Mouse (Mus musculus) neural tube, embryonic 13.5 days (tissue): ENCODE measurements around the gene Prkch. TPM values are rescaled to one million over a fixed set of nuclear protein-coding genes. Genes with fewer than 3 reads are reported as not detected.

Source experiments
- ATAC-seq: fragments of 200-750 bp; cut with Nextera tagmentation; 2 replicates; pipeline ENCODE4 v1.8.0; 2017; ENCODE audit warnings: low read depth, mild to moderate bottlenecking, moderate TSS enrichment, moderate library complexity
- H3K27ac ChIP-seq: fragments of 300-500 bp; sonication (generic); replicated peaks from 2 replicates; pipeline ENCODE4 v1.5.1; 2015; ENCODE audit warnings: moderate library complexity, mild to moderate bottlenecking, inconsistent platforms
- H3K27me3 ChIP-seq: fragments of 300-500 bp; sonication (generic); 2 replicates; pipeline ENCODE4 v1.6.1; 2015; ENCODE audit warnings: mild to moderate bottlenecking, inconsistent platforms
- H3K36me3 ChIP-seq: fragments of 300-500 bp; sonication (generic); 2 replicates; pipeline ENCODE4 v1.6.1; 2015; ENCODE audit warnings: mild to moderate bottlenecking, inconsistent platforms
- H3K4me1 ChIP-seq: fragments of 300-500 bp; sonication (generic); replicated peaks from 2 replicates; pipeline ENCODE4 v1.6.1; 2015; ENCODE audit warnings: inconsistent platforms
- H3K4me2 ChIP-seq: fragments of 300-500 bp; sonication (generic); 2 replicates; pipeline ENCODE4 v1.6.1; 2015; ENCODE audit warnings: inconsistent platforms, mild to moderate bottlenecking, moderate library complexity
- H3K4me3 ChIP-seq: fragments of 300-500 bp; sonication (generic); 2 replicates; pipeline ENCODE4 v1.5.1; 2015; ENCODE audit warnings: mild to moderate bottlenecking, inconsistent platforms
- H3K9ac ChIP-seq: fragments of 300-500 bp; sonication (generic); 2 replicates; pipeline ENCODE4 v1.6.1; 2015; ENCODE audit warnings: moderate library complexity, mild to moderate bottlenecking, inconsistent platforms
- H3K9me3 ChIP-seq: fragments of 300-500 bp; sonication (generic); 2 replicates; pipeline ENCODE4 v1.6.1; 2016; ENCODE audit warnings: inconsistent platforms
- WGBS: fragments of 180-500 bp; shearing (Covaris S2); methylation state at CpG from one replicate; pipeline ENCODE4 v1.1.7; 2015; 5-methylcytosine and 5-hydroxymethylcytosine counted together
- polyA plus RNA-seq: library from polyadenylated mRNA; unstranded; fragments of >200 nt; fragmentation: Nextera tagmentation; extraction: Ambion mirVana; gene quantifications from 2 replicates; pipeline ENCODE4 v1.2.1, GENCODE M21; 2015

Gene Prkch
- polyA plus RNA-seq, 1 experiment from 2014 or later, result 9.6 TPM

GRCm38 (mm10) chr12:73727046-73727445 lies 142.4 kb downstream of the Prkch start:
- Histone ChIP-seq H3K27ac (no peak overlapping the region), H3K4me2 (no peak overlapping the region), H3K27me3 (peaks cover 99% of the 10 kb centered on the region), H3K4me3 (no peak overlapping the region), H3K36me3 (no peaks in the 10 kb centered on the region), H3K4me1 (peaks cover 18% of the 10 kb centered on the region), H3K9ac (no peak overlapping the region), H3K9me3 (peaks cover 14% of the 10 kb centered on the region; the same call in 1 of the 2 replicates)
- ATAC-seq, result no peak
- 86% methylated on average over 1 of the region's 1 CpGs for WGBS

- Histone ChIP-seq H3K4me2 (no peak overlapping the region), H3K36me3 (no peaks in the 10 kb centered on the region), H3K27me3 (peaks cover 98% of the 10 kb centered on the region), H3K9me3 (no peaks in the 10 kb centered on the region), H3K4me3 (no peak overlapping the region), H3K27ac (no peak overlapping the region), H3K9ac (no peak overlapping the region), H3K4me1 (peaks cover 25% of the 10 kb centered on the region)
- WGBS, result 5% methylated on average over 4 of the region's 4 CpGs
- ATAC-seq, result no peak
These were observed 146.0 kb downstream of the Prkch start for GRCm38 (mm10) chr12:73730603-73731002.

- no peak for ATAC-seq
- peaks cover 25% of the 10 kb centered on the region for H3K4me1 ChIP-seq
- H3K27ac ChIP-seq, result no peak overlapping the region
- H3K36me3 ChIP-seq, result no peaks in the 10 kb centered on the region
- no peak overlapping the region for H3K4me3 ChIP-seq
- 54% methylated on average over 5 of the region's 5 CpGs for WGBS
- no peak overlapping the region for H3K4me2 ChIP-seq
- peaks cover 98% of the 10 kb centered on the region for H3K27me3 ChIP-seq
- H3K9ac ChIP-seq, result no peak overlapping the region
- no peaks in the 10 kb centered on the region for H3K9me3 ChIP-seq
These were observed 146.5 kb downstream of the Prkch start for GRCm38 (mm10) chr12:73731093-73731492.

- Histone ChIP-seq H3K27ac (no peak overlapping the region; the same call in 1 of the 2 replicates), H3K9me3 (no peaks in the 10 kb centered on the region), H3K4me3 (no peak overlapping the region), H3K4me1 (peaks cover 25% of the 10 kb centered on the region), H3K9ac (no peak overlapping the region), H3K36me3 (no peaks in the 10 kb centered on the region), H3K4me2 (no peak overlapping the region), H3K27me3 (peaks cover 98% of the 10 kb centered on the region)
- WGBS, result 57% methylated on average over 17 of the region's 17 CpGs
- ATAC-seq, result peak; percentile 67; the same call in 1 of the 2 replicates
These were observed 147.4 kb downstream of the Prkch start for GRCm38 (mm10) chr12:73731848-73732540.

GRCm38 (mm10) chr12:73732862-73733261 lies 148.3 kb downstream of the Prkch start:
- Histone ChIP-seq H3K27ac (no peak overlapping the region), H3K27me3 (peaks cover 98% of the 10 kb centered on the region), H3K4me3 (no peak overlapping the region), H3K36me3 (no peaks in the 10 kb centered on the region), H3K9me3 (no peaks in the 10 kb centered on the region), H3K4me2 (no peak overlapping the region), H3K4me1 (peaks cover 25% of the 10 kb centered on the region), H3K9ac (no peak overlapping the region)
- 57% methylated on average over 7 of the region's 7 CpGs for WGBS
- no peak for ATAC-seq

GRCm38 (mm10) chr12:73736931-73737330 lies 152.3 kb downstream of the Prkch start:
- H3K27ac ChIP-seq, result no peak overlapping the region
- H3K27me3 ChIP-seq, result peaks cover 93% of the 10 kb centered on the region
- H3K4me3 ChIP-seq, result no peak overlapping the region
- no peak overlapping the region for H3K4me2 ChIP-seq
- no peak for ATAC-seq
- WGBS, result 87% methylated on average over 3 of the region's 3 CpGs
- no peak overlapping the region for H3K9ac ChIP-seq
- no peaks in the 10 kb centered on the region for H3K36me3 ChIP-seq
- H3K9me3 ChIP-seq, result no peaks in the 10 kb centered on the region
- H3K4me1 ChIP-seq, result peaks cover 8% of the 10 kb centered on the region

- ATAC-seq, result no peak
- Histone ChIP-seq H3K4me3 (no peak overlapping the region), H3K4me1 (no peaks in the 10 kb centered on the region), H3K4me2 (no peak overlapping the region), H3K27me3 (peaks cover 85% of the 10 kb centered on the region), H3K9me3 (no peaks in the 10 kb centered on the region), H3K9ac (no peak overlapping the region), H3K27ac (no peak overlapping the region), H3K36me3 (no peaks in the 10 kb centered on the region)
- 93% methylated on average over 6 of the region's 6 CpGs for WGBS
These were observed 155.1 kb downstream of the Prkch start for GRCm38 (mm10) chr12:73739611-73740219.

- Histone ChIP-seq H3K9ac (no peak overlapping the region), H3K36me3 (no peaks in the 10 kb centered on the region), H3K4me3 (no peak overlapping the region), H3K4me1 (no peaks in the 10 kb centered on the region), H3K4me2 (no peak overlapping the region), H3K9me3 (no peaks in the 10 kb centered on the region), H3K27me3 (peaks cover 74% of the 10 kb centered on the region), H3K27ac (no peak overlapping the region)
- no peak for ATAC-seq
- 66% methylated on average over 3 of the region's 3 CpGs for WGBS
These were observed 158.0 kb downstream of the Prkch start for GRCm38 (mm10) chr12:73742577-73742976.

- ATAC-seq, result no peak
- Histone ChIP-seq H3K27ac (no peak overlapping the region), H3K4me2 (no peak overlapping the region), H3K9me3 (no peaks in the 10 kb centered on the region), H3K4me3 (no peak overlapping the region), H3K27me3 (peaks cover 69% of the 10 kb centered on the region), H3K36me3 (no peaks in the 10 kb centered on the region), H3K4me1 (no peaks in the 10 kb centered on the region), H3K9ac (no peak overlapping the region)
These were observed 158.5 kb downstream of the Prkch start for GRCm38 (mm10) chr12:73743087-73743486.

GRCm38 (mm10) chr12:73746072-73746471 lies 161.5 kb downstream of the Prkch start:
- Histone ChIP-seq H3K9ac (no peak overlapping the region), H3K9me3 (no peaks in the 10 kb centered on the region), H3K27me3 (peaks cover 40% of the 10 kb centered on the region), H3K4me1 (no peaks in the 10 kb centered on the region), H3K27ac (no peak overlapping the region), H3K4me3 (no peak overlapping the region), H3K4me2 (no peak overlapping the region), H3K36me3 (no peaks in the 10 kb centered on the region)
- 94% methylated on average over 6 of the region's 6 CpGs for WGBS
- no peak for ATAC-seq

- WGBS, result 91% methylated on average over 3 of the region's 3 CpGs
- H3K4me3 ChIP-seq, result no peak overlapping the region
- H3K36me3 ChIP-seq, result no peaks in the 10 kb centered on the region
- H3K27ac ChIP-seq, result no peak overlapping the region
- no peak overlapping the region for H3K9ac ChIP-seq
- no peaks in the 10 kb centered on the region for H3K4me1 ChIP-seq
- no peak overlapping the region for H3K4me2 ChIP-seq
- no peak for ATAC-seq
- peaks cover 27% of the 10 kb centered on the region for H3K27me3 ChIP-seq
- no peaks in the 10 kb centered on the region for H3K9me3 ChIP-seq
These were observed 163.8 kb downstream of the Prkch start for GRCm38 (mm10) chr12:73748373-73748772.

- no peak overlapping the region for H3K9ac ChIP-seq
- no peaks in the 10 kb centered on the region for H3K9me3 ChIP-seq
- H3K36me3 ChIP-seq, result no peaks in the 10 kb centered on the region
- H3K4me3 ChIP-seq, result no peak overlapping the region
- no peaks in the 10 kb centered on the region for H3K27me3 ChIP-seq
- no peak for ATAC-seq
- peaks cover 9% of the 10 kb centered on the region for H3K4me1 ChIP-seq
- 60% methylated on average over 9 of the region's 9 CpGs for WGBS
- no peak overlapping the region for H3K4me2 ChIP-seq
- H3K27ac ChIP-seq, result 0 out of 2 replicates have a peak overlapping the region, but pooled peaks have one; percentile 1
These were observed 170.0 kb downstream of the Prkch start for GRCm38 (mm10) chr12:73754476-73755150.
